Mouse (Mus musculus) neural tube, embryonic 11.5 days (tissue): ENCODE measurements at regions not wholly inside any gene's neighbourhood (a gene's known extent, or its start where the extent isn't known, plus 50 kb on each side); places are given as distances from the start of the nearest gene placed in this dataset.

Experiments used
- ATAC-seq: fragments of 200-750 bp; cut with Nextera tagmentation; 2 replicates; pipeline ENCODE4 v1.8.0; 2017; ENCODE audit warnings: moderate number of reproducible peaks, mild to moderate bottlenecking, moderate TSS enrichment, moderate library complexity; ENCODE audit not compliant: insufficient read depth, low FRiP score, low TSS enrichment
- DNase-seq: peaks from one replicate; pipeline ENCODE4 v3.0.0-alpha.2; 2015; ENCODE audit warnings: low spot score
- H3K27ac ChIP-seq: fragments of 300-500 bp; sonication (generic); 2 replicates; pipeline ENCODE4 v1.5.1; 2014; ENCODE audit warnings: low read depth, mild to moderate bottlenecking, low read length
- H3K27me3 ChIP-seq: fragments of 300-500 bp; sonication (generic); 2 replicates; pipeline ENCODE4 v1.6.1; 2014; ENCODE audit warnings: mild to moderate bottlenecking, low read length, mixed read lengths; ENCODE audit not compliant: control insufficient read depth, insufficient read depth
- H3K36me3 ChIP-seq: fragments of 300-500 bp; sonication (generic); 2 replicates; pipeline ENCODE4 v1.6.1; 2014; ENCODE audit warnings: mild to moderate bottlenecking, low read length, moderate library complexity, mixed read lengths; ENCODE audit not compliant: control insufficient read depth, insufficient read depth
- H3K4me1 ChIP-seq: fragments of 300-500 bp; sonication (generic); 2 replicates; pipeline ENCODE4 v1.6.1; 2014; ENCODE audit warnings: low read length, mixed read lengths; ENCODE audit not compliant: control insufficient read depth, insufficient read depth
- H3K4me2 ChIP-seq: fragments of 300-500 bp; sonication (generic); 2 replicates; pipeline ENCODE4 v1.6.1; 2014; ENCODE audit warnings: low read depth, mild to moderate bottlenecking, moderate library complexity
- H3K4me3 ChIP-seq: fragments of 300-500 bp; sonication (generic); 2 replicates; pipeline ENCODE4 v1.5.1; 2014; ENCODE audit warnings: low read depth, low read length
- H3K9ac ChIP-seq: fragments of 300-500 bp; sonication (generic); 2 replicates; pipeline ENCODE4 v1.6.1; 2014; ENCODE audit warnings: mild to moderate bottlenecking, low read length
- H3K9me3 ChIP-seq: fragments of 300-500 bp; sonication (generic); 2 replicates; pipeline ENCODE4 v1.6.1; 2016; ENCODE audit warnings: low read length; ENCODE audit not compliant: control insufficient read depth
- WGBS: fragments of 180-500 bp; shearing (Covaris S2); extraction: QIAGEN DNeasy Blood & Tissue Kit; methylation state at CpG from one replicate; pipeline ENCODE4 v1.1.7; 2014; 5-methylcytosine and 5-hydroxymethylcytosine counted together

DNA sequence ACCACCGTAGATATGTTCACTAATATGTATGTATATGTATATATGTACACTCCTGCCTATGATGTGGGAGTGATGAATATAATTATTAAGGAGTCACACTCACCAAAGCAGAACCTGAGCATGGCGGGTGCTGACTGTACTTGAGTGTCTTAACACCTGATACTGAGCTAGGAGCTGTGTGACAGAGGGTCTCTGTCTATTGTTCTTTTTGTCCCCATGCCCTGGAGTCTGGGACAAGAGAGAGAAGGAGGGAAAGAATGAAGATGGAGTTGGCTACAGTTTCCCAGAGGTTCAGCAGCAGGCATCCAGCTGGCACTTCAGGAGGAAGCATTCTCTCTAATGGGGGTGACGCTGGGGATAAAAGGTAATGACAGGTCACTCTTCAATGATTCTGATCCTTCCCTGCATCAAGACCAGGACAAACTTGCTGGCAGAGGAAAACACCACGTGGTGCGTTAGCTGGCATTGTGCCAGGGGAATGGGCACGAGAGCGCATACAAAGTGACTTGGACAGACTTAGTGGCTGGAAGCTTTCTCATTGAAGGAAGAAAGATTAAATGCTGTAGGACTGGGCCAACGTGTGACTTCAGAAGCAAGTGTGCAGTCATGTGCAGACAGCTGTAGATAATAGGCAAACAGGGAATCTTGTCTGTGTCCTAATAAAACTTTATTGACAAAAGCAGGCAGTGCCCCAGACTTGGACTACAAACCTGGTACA lies 141.8 kb upstream of the Mycn start:
- H3K9ac ChIP-seq = no peak overlapping the region
- no peak overlapping the region for H3K4me3 ChIP-seq
- H3K4me1 ChIP-seq = peaks cover 2% of the 10 kb centered on the region; the same call in 1 of the 2 replicates
- no peak overlapping the region for H3K27ac ChIP-seq
- ATAC-seq = peak; percentile 78
- H3K27me3 ChIP-seq = no peaks in the 10 kb centered on the region
- no peaks in the 10 kb centered on the region for H3K36me3 ChIP-seq
- DNase-seq = peak; percentile 65
- H3K4me2 ChIP-seq = no peak overlapping the region
- no peaks in the 10 kb centered on the region for H3K9me3 ChIP-seq
- WGBS = 70% methylated on average over 8 of the region's 8 CpGs

DNA sequence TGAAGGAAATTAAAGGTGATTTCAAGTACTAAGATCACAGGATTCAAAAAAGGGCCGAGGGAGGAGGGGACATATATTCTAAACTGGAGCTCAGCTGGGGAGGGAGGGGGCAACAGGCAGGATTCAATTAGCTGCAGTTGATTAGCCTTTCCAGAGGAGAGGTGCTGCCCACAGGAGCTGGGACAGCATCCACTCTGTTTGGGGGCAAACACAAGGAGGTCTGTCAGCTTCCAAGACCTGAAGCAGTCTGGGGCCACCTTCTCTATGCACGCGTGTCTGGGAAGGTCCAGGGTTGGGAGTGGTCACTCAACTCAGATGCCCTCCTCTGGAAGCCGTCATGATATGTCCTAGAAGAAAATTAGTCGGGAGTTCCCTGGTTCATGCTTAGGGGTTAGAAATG lies 139.1 kb upstream of the Mycn start:
- Histone ChIP-seq H3K36me3 (no peaks in the 10 kb centered on the region), H3K4me2 (no peak overlapping the region), H3K4me1 (no peaks in the 10 kb centered on the region), H3K27ac (no peak overlapping the region), H3K9ac (no peak overlapping the region), H3K4me3 (no peak overlapping the region), H3K9me3 (no peaks in the 10 kb centered on the region), H3K27me3 (no peaks in the 10 kb centered on the region)
- DNase-seq = no peak
- ATAC-seq = no peak
- 78% methylated on average over 5 of the region's 5 CpGs for WGBS

DNA sequence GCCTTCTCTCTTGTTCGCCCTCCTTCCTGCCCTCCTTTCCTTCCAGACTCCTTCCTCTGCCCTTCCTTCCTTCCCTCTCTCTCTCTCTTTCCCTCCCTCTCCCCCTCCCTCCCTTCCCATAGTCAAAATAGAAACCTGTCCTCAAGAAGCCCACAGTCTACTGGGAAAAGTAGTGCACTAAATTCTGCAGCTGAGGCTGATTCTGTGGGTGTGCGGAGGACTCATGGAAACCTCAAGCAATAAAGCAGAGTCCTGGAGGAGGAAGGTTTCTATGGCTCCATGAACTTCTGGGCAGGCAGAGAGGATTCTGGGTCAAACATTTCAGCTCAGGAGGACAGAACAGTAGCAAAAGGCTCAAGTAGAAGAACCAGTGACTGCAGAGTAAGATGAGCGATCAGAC lies 138.1 kb upstream of the Mycn start:
- 96% methylated on average over 3 of the region's 3 CpGs for WGBS
- no peak overlapping the region for H3K4me2 ChIP-seq
- H3K4me1 ChIP-seq = no peaks in the 10 kb centered on the region
- H3K9ac ChIP-seq = no peak overlapping the region
- DNase-seq = no peak
- H3K4me3 ChIP-seq = no peak overlapping the region
- no peaks in the 10 kb centered on the region for H3K36me3 ChIP-seq
- no peaks in the 10 kb centered on the region for H3K9me3 ChIP-seq
- H3K27me3 ChIP-seq = no peaks in the 10 kb centered on the region
- H3K27ac ChIP-seq = no peak overlapping the region
- ATAC-seq = no peak

DNA sequence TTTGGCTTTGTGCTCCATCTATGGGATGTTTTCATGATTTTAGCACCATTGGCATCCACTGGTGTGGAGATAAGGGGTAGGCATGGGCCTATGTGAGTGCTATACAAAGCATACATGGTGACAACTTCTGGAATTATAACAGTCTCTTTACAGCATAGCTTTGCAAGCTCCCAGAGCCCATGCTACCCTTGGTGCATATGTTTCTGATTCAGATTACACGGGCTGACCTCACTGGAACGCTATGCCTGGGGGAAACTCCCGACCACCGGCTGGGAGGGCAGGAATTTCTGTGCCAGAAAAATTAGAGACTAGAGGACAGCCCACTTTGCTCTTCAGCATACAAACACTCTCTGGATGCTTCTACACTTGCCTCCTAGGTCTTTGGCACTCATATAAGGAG lies 136.0 kb upstream of the Mycn start:
- DNase-seq (no peak), ATAC-seq (no peak)
- 58% methylated on average over 4 of the region's 4 CpGs for WGBS
- Histone ChIP-seq H3K36me3 (no peaks in the 10 kb centered on the region), H3K9ac (no peak overlapping the region), H3K9me3 (no peaks in the 10 kb centered on the region), H3K4me1 (no peaks in the 10 kb centered on the region), H3K27me3 (no peaks in the 10 kb centered on the region), H3K4me2 (no peak overlapping the region), H3K4me3 (no peak overlapping the region), H3K27ac (no peak overlapping the region)

DNA sequence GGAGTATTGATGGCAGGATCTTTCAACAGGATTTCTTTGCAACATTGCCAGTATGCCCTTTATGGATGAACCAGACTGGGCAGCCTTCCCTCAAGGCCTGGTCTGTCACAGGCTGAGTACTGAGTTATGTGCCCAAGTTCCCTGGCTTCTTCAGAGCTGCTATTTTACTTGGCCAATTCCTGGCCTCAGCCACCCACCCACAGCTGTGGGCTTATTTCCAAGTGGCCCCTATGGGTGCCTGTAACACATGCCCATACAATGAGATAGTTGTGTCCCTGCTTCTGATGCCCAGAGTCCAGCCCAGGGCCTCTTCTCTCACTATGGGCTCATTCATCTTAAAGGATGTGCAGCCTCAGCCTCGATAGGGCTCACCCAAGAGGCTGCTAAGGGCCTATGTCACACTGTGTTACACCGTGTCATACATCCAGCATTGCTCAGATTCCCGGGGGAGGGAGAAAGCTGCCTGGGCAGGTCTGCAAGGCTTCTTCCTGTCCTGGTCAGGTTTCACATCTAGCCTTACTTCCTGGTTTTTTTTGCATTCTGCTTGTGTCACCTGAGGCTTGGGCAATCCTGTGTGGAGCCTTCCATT lies 135.1 kb upstream of the Mycn start:
- 77% methylated on average over 3 of the region's 3 CpGs for WGBS
- Histone ChIP-seq H3K4me2 (no peak overlapping the region), H3K4me1 (no peaks in the 10 kb centered on the region), H3K9me3 (no peaks in the 10 kb centered on the region), H3K27me3 (no peaks in the 10 kb centered on the region), H3K36me3 (no peaks in the 10 kb centered on the region), H3K27ac (no peak overlapping the region), H3K9ac (no peak overlapping the region), H3K4me3 (no peak overlapping the region)
- DNase-seq (no peak), ATAC-seq (no peak)

DNA sequence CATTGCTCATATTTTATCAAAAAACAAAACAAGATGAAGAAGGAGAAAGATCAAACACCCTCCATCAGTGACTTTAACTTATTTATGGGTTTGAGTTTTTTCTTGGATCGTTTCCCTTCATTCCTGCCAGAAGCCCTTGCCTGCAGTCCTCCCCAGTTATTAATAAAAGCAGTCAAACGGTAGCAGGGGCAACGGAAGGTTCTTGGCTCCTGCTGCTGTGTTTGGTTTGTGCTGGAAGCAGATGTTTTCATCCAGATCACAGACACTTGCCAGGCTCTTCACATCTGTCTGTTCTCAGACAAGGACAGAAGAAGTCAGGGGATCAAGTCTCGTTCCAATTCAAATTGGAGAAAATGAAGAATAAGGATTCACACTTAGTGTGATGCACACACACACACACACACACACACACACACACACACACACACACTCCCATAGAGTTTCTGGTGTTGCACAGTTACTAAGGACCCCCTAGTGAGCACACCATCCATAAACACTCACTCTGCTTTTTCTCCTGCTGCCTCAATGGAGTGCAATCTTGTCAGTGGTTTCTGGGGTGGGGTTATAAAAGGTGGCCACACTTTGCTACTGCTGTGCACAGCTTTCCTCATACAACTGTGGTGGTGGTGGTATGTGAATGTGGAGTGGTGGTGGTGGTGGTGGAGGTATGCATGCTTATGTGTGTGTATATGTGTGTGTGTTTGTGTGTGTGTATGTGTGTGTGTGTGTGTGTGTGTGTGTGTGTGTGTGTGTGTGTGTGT lies 131.6 kb upstream of the Mycn start:
- H3K9ac ChIP-seq = no peak overlapping the region
- 54% methylated on average over 4 of the region's 4 CpGs for WGBS
- no peaks in the 10 kb centered on the region for H3K4me1 ChIP-seq
- no peak overlapping the region for H3K4me3 ChIP-seq
- no peak overlapping the region for H3K27ac ChIP-seq
- H3K9me3 ChIP-seq = no peaks in the 10 kb centered on the region
- ATAC-seq (no peak), DNase-seq (no peak)
- no peaks in the 10 kb centered on the region for H3K36me3 ChIP-seq
- H3K27me3 ChIP-seq = no peaks in the 10 kb centered on the region
- no peak overlapping the region for H3K4me2 ChIP-seq

DNA sequence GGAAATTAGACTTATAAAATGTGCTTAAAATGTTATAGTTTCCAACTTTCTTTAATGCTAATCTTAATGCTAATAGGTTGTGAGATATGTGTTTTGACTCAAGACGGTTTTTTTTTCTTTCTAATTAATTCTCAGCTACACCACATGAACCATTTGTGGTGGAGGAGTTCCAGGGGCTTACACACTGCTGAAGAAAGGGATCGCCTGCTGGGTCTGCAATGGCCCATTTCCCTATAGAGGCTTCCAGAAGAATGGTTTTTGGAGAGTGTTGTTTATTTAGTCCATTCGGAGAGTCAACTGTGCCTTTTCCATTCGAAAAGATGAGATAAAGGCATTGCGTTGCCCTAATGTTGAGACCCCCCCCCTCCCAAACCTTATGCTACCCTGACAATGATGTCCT lies 125.6 kb upstream of the Mycn start:
- Histone ChIP-seq H3K27ac (no peak overlapping the region), H3K9me3 (no peaks in the 10 kb centered on the region), H3K4me1 (no peaks in the 10 kb centered on the region), H3K9ac (no peak overlapping the region), H3K27me3 (no peaks in the 10 kb centered on the region), H3K4me3 (no peak overlapping the region), H3K36me3 (no peaks in the 10 kb centered on the region), H3K4me2 (no peak overlapping the region)
- ATAC-seq = no peak
- DNase-seq = no peak
- 75% methylated on average over 5 of the region's 5 CpGs for WGBS

DNA sequence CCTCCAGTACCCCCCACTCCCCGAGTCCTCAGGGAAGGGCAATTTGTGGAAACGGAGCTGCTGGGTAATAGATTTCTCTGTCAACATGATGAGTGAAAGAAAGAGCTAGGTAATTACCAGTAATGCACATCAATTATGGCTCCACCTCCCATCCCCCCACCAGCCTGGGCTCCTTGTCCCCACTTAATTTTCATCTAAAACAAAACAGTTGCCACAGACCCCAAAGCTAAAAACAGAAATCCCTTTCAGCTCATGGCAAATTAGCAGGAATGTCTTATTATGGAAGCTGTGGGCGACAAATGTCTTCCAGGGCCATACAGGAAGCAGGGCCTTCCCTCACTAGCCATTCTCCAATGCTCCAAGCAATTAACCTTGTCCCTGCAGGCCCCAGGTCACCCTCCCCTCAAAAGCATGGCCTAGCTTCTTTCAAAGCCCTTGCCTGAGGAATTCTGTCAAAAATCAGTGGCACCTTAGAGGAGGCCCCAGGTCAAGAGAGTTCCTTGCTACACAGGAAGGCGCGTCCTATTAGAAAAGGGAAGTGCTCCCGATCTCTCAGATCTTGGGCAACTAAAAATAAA lies 125.0 kb upstream of the Mycn start:
- no peak overlapping the region for H3K27ac ChIP-seq
- no peaks in the 10 kb centered on the region for H3K4me1 ChIP-seq
- no peaks in the 10 kb centered on the region for H3K9me3 ChIP-seq
- H3K9ac ChIP-seq = no peak overlapping the region
- ATAC-seq (no peak), DNase-seq (no peak)
- H3K36me3 ChIP-seq = no peaks in the 10 kb centered on the region
- no peak overlapping the region for H3K4me3 ChIP-seq
- WGBS = 53% methylated on average over 6 of the region's 6 CpGs
- no peaks in the 10 kb centered on the region for H3K27me3 ChIP-seq
- H3K4me2 ChIP-seq = no peak overlapping the region
